Mouse (Mus musculus) neural tube, embryonic 14.5 days (tissue): ENCODE data around the gene Smarce1. TPM values are rescaled to one million over a fixed set of nuclear protein-coding genes. Genes with fewer than 3 reads are reported as not detected.

Experiments used
- ATAC-seq: fragments of 200-750 bp; cut with Nextera tagmentation; 2 replicates; pipeline ENCODE4 v1.8.0; 2017; ENCODE audit warnings: low read depth, mild to moderate bottlenecking, moderate TSS enrichment, moderate library complexity
- H3K27ac ChIP-seq: fragments of 300-500 bp; sonication (generic); 2 replicates; pipeline ENCODE4 v1.5.1; 2014; ENCODE audit warnings: low read depth, mild to moderate bottlenecking, control low read depth, low read length, moderate library complexity, mixed read lengths
- H3K27me3 ChIP-seq: fragments of 300-500 bp; sonication (generic); 2 replicates; pipeline ENCODE4 v1.6.1; 2014; ENCODE audit warnings: low read length; ENCODE audit not compliant: control insufficient read depth, insufficient read depth
- H3K36me3 ChIP-seq: fragments of 300-500 bp; sonication (generic); 2 replicates; pipeline ENCODE4 v1.6.1; 2014; ENCODE audit warnings: low read length, mixed read lengths; ENCODE audit not compliant: control insufficient read depth, insufficient read depth
- H3K4me1 ChIP-seq: fragments of 300-500 bp; sonication (generic); 2 replicates; pipeline ENCODE4 v1.6.1; 2014; ENCODE audit warnings: low read length; ENCODE audit not compliant: control insufficient read depth, insufficient read depth
- H3K4me2 ChIP-seq: fragments of 300-500 bp; sonication (generic); 2 replicates; pipeline ENCODE4 v1.6.1; 2014; ENCODE audit warnings: mild to moderate bottlenecking, low read depth, low read length, control low read depth
- H3K4me3 ChIP-seq: fragments of 300-500 bp; sonication (generic); 2 replicates; pipeline ENCODE4 v1.5.1; 2014; ENCODE audit warnings: low read depth, low read length, control low read depth, mixed read lengths
- H3K9ac ChIP-seq: fragments of 300-500 bp; sonication (generic); replicated peaks from 2 replicates; pipeline ENCODE4 v1.6.1; 2014; ENCODE audit warnings: low read depth, mild to moderate bottlenecking, control low read depth, low read length, mixed read lengths
- H3K9me3 ChIP-seq: fragments of 300-500 bp; sonication (generic); 2 replicates; pipeline ENCODE4 v1.6.1; 2016; ENCODE audit warnings: low read length; ENCODE audit not compliant: control insufficient read depth
- WGBS: fragments of 180-500 bp; shearing (Covaris S2); extraction: QIAGEN DNeasy Blood & Tissue Kit; methylation state at CpG from one replicate; pipeline ENCODE4 v1.1.7; 2014; 5-methylcytosine and 5-hydroxymethylcytosine counted together
- polyA plus RNA-seq: library from polyadenylated mRNA; unstranded; fragments of >200 nt; fragmentation: Nextera tagmentation; extraction: Ambion mirVana; gene quantifications from 2 replicates; pipeline ENCODE4 v1.2.1, GENCODE M21; 2014

Gene Smarce1
- polyA plus RNA-seq, 1 experiment from 2014 or later = 155 TPM

DNA sequence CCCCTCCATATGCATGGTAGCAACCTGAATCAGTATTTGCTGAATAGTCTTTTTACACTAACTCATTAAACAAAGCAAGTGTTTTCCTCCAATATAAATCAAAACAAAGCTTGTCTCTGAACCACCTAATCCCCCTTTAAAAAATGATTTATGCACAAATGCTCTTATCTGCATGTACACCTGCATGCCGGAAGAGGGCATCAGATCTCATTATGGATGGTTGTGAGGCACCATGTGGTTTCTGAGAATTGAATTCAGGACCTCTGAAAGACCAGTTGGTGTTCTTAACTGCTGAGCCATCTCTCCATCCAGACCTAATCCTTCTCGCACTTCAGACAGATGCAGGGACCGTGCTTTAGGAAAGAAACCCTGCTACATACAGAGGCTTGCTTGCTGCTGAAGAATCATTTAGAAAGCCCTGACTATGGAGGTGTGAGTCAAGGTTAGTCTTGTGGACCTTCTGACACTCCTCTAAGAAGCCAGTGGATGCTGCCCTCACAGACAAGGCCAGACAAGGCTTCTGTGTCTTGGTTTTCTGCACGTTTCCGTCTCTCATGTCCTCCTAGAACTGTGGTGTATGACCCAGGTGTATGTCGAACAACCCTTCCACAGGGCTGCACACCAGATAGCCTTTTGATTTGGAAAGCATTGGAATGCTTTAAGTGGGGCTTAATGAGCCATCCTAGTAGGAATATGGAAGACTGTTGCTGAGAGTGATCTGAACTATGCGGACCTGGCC, 13.4 kb downstream of the Smarce1 start:
- H3K36me3 ChIP-seq = peaks cover 73% of the 10 kb centered on the region
- no peak overlapping the region for H3K9ac ChIP-seq
- no peaks in the 10 kb centered on the region for H3K27me3 ChIP-seq
- H3K4me2 ChIP-seq = no peak overlapping the region
- no peak for ATAC-seq
- no peaks in the 10 kb centered on the region for H3K9me3 ChIP-seq
- H3K4me3 ChIP-seq = no peak overlapping the region
- H3K4me1 ChIP-seq = no peaks in the 10 kb centered on the region
- WGBS = 94% methylated on average over 7 of the region's 7 CpGs
- H3K27ac ChIP-seq = no peak overlapping the region

DNA sequence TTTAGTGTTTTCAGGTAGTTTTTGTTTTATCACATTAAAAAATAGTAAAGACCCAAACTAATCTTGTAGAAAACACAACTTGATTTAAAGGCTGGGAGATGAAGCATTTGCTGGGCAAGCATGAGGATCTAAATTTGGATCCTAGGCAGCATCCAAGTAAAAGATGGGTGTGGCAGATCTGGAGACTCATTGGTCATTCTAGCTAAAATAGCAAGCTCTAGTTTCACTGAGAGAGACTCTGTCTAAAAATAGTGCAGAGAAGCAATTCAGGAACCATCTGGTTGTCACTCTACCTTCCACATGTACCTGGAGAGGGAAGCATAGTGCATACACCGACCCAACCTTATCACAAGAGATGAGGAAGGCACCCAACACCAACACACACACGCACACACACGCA, 14.6 kb downstream of the Smarce1 start:
- H3K27me3 ChIP-seq = no peaks in the 10 kb centered on the region
- no peaks in the 10 kb centered on the region for H3K4me1 ChIP-seq
- no peak for ATAC-seq
- no peak overlapping the region for H3K4me2 ChIP-seq
- no peak overlapping the region for H3K9ac ChIP-seq
- H3K36me3 ChIP-seq = peaks cover 80% of the 10 kb centered on the region
- H3K4me3 ChIP-seq = no peak overlapping the region
- WGBS = 98% methylated on average over 3 of the region's 3 CpGs
- H3K27ac ChIP-seq = no peak overlapping the region
- H3K9me3 ChIP-seq = no peaks in the 10 kb centered on the region

DNA sequence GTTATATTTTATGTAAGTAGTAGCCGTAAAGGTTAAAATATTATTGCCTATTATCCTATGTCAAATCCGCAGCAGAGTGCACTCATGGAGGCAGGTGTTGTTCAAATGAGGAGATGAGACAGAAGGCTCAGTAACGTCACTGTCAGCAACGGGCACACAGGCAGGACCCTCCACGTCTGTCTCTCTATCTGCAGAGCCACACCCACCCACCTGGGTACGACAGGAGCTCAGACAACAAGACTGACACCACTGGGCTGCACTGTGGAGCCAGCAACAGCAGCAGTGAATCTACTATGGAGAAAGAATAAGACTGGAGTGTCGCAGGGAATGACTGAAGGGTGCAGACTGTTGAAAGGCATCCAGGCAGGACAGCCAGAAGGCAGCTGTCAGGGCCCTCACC, 18.1 kb downstream of the Smarce1 start:
- Histone ChIP-seq H3K9me3 (no peaks in the 10 kb centered on the region), H3K4me2 (no peak overlapping the region), H3K4me3 (no peak overlapping the region), H3K9ac (no peak overlapping the region), H3K27ac (no peak overlapping the region), H3K4me1 (no peaks in the 10 kb centered on the region), H3K36me3 (peaks cover 78% of the 10 kb centered on the region), H3K27me3 (no peaks in the 10 kb centered on the region)
- no peak for ATAC-seq
- 85% methylated on average over 7 of the region's 7 CpGs for WGBS

DNA sequence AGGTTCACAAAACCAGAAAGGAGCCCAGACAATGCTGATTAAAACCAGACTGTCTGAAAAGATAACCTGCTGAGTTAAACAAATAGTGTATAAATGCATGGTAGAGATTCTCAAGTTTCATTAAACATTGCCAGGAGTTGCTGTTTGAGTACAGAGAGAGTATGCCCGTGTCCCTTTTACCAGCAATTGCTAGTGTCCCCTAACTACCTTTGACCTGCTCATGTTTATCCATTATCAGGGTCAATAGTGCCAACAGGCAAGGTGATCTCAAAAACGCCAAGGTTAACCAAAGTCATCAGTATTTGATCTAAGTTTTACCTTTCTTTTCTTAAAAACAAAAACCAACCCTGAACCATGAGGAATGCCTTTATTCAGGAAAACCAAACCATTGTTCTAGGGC, 18.9 kb downstream of the Smarce1 start:
- H3K4me2 ChIP-seq = no peak overlapping the region
- H3K27ac ChIP-seq = no peak overlapping the region
- no peaks in the 10 kb centered on the region for H3K9me3 ChIP-seq
- H3K9ac ChIP-seq = no peak overlapping the region
- 80% methylated on average over 2 of the region's 2 CpGs for WGBS
- no peaks in the 10 kb centered on the region for H3K27me3 ChIP-seq
- H3K4me1 ChIP-seq = no peaks in the 10 kb centered on the region
- ATAC-seq = no peak
- H3K4me3 ChIP-seq = no peak overlapping the region
- peaks cover 71% of the 10 kb centered on the region for H3K36me3 ChIP-seq

DNA sequence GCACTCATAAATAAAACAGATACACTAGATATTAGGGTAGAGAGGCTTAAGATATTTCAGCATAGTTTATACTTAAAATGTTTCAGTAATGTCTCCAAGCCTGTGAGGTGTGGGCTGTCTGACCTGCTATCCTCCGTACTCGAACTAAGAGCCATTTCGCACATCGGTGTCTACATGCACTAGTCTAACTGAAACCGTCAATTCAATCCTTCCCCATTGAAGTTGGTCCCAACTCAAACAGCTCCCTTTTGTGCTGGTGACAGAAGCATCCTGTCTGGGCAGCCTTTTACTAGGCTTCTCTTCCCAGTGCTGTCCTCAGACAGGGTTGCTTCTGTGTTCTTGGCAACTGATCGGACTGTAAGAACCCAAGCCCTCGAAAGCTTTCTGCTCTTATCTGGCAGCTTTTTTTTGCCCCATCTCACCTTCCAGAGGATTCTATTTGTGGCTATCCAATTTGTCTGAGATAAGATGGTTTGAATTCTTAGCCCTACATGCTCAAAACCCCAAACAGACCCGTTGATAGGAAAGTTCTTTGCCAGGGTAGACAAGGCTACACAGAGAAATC, 22.6 kb downstream of the Smarce1 start:
- H3K27me3 ChIP-seq = no peaks in the 10 kb centered on the region
- H3K4me1 ChIP-seq = no peaks in the 10 kb centered on the region
- no peak for ATAC-seq
- H3K27ac ChIP-seq = no peak overlapping the region
- 70% methylated on average over 8 of the region's 8 CpGs for WGBS
- no peaks in the 10 kb centered on the region for H3K9me3 ChIP-seq
- no peak overlapping the region for H3K4me2 ChIP-seq
- peaks cover 39% of the 10 kb centered on the region for H3K36me3 ChIP-seq
- H3K4me3 ChIP-seq = no peak overlapping the region
- H3K9ac ChIP-seq = no peak overlapping the region

DNA sequence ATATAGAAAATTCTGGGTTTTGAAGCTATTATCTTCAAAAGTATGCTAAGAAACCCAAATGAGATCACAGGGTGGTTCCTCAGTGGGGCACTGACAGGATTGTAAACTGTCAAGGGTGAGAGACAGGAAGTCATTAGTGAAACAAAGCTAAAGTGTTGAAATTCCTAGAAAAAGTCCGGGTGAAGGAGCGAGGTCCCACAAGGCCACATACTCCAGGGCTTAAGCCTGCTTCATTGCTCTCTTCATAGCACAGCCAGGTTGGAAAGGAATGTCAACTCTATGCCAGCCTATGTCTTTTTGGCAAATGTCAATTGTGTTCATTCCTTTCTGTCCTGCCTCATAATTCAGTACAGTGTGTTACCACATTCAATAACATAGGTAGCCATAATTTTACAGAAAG, 23.4 kb downstream of the Smarce1 start:
- H3K9ac ChIP-seq = no peak overlapping the region
- WGBS = 19% methylated on average over 2 of the region's 2 CpGs
- H3K27me3 ChIP-seq = no peaks in the 10 kb centered on the region
- no peaks in the 10 kb centered on the region for H3K9me3 ChIP-seq
- H3K36me3 ChIP-seq = peaks cover 32% of the 10 kb centered on the region
- H3K4me2 ChIP-seq = no peak overlapping the region
- H3K27ac ChIP-seq = no peak overlapping the region
- H3K4me3 ChIP-seq = no peak overlapping the region
- H3K4me1 ChIP-seq = no peaks in the 10 kb centered on the region
- no peak for ATAC-seq

DNA sequence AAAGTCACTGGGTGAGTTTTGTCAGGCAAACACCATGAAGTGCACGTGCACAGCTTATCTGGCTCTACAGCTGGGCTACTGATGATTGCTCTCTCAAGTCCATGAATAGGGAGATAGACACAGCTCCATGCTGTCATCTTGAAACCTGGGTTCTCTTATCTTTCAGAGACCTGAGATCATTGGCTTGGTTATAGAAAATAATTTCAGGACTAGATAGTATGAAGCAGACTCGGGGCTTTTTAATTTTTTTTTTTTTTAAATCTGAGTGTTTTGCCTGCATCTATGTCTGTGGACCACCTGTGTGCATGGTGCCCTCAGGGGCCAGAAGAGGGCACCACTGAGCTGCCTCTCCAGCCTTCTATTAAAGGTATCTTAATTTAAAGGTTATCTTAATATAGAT, 23.9 kb downstream of the Smarce1 start:
- WGBS = 27% methylated on average over 2 of the region's 2 CpGs
- ATAC-seq = no peak
- Histone ChIP-seq H3K4me1 (no peaks in the 10 kb centered on the region), H3K27me3 (no peaks in the 10 kb centered on the region), H3K27ac (no peak overlapping the region), H3K9ac (no peak overlapping the region), H3K4me2 (no peak overlapping the region), H3K9me3 (no peaks in the 10 kb centered on the region), H3K36me3 (peaks cover 27% of the 10 kb centered on the region; the same call in 1 of the 2 replicates), H3K4me3 (no peak overlapping the region)

DNA sequence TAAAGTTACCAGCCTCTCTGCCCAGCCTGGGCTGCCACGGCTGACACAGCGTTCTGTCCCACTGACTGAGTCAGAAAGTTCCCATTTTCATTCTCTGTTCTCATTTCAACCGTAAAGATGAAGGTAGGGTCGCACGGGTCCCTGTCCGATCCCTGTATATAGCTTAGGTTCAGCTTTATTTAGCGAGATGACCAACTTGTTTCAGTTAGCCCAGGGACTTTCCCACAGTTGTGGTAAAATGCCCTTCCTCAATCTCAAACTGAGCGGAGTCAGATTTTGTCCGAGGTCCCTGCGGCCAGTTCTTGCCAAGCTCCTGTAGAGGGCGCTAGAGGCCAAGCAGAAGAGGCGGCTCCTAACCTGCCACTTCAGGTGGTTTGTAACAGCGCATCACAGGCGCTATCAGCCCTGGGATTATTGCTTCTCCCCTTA, 41.6 kb downstream of the Smarce1 start:
- Histone ChIP-seq H3K4me2 (no peak overlapping the region), H3K9ac (no peak overlapping the region), H3K9me3 (no peaks in the 10 kb centered on the region), H3K4me3 (no peak overlapping the region), H3K36me3 (no peaks in the 10 kb centered on the region), H3K27me3 (no peaks in the 10 kb centered on the region), H3K4me1 (no peaks in the 10 kb centered on the region), H3K27ac (no peak overlapping the region)
- WGBS = 25% methylated on average over 14 of the region's 14 CpGs
- no peak for ATAC-seq

DNA sequence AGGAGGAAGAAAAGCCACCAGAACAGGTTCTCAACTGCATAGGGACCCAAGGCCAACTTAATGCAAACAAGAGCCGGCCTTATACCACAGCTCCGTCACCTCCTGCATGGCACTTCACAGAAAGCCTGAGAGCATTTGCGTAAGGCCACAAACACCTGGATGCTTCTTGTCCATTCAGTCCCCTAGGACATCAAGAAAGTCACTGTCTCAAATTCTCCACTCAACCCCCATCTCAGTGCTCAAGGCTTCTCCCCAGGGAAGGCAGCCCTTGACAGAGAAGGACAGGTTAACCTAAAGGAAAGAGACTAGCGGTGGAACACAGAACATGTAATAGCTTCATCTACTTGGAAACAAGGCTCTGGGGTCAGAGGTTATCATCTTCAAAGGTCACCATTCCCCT, 43.5 kb downstream of the Smarce1 start:
- no peak for ATAC-seq
- WGBS = 92% methylated on average over 4 of the region's 4 CpGs
- H3K27ac ChIP-seq = no peak overlapping the region
- H3K27me3 ChIP-seq = no peaks in the 10 kb centered on the region
- H3K9ac ChIP-seq = no peak overlapping the region
- no peaks in the 10 kb centered on the region for H3K9me3 ChIP-seq
- H3K4me1 ChIP-seq = no peaks in the 10 kb centered on the region
- H3K36me3 ChIP-seq = no peaks in the 10 kb centered on the region
- H3K4me2 ChIP-seq = no peak overlapping the region
- H3K4me3 ChIP-seq = no peak overlapping the region
